In genomic region chr7:39729723-39730122, GRCm38 (mm10) we compare ENCODE assay signal across 25 mouse cellular contexts.
DNase-seq lines count a peak whose midpoint lies in the region; ATAC-seq and TF ChIP-seq lines count a peak whose summit lies in the region.
"Had no signal": no experiment of that assay in that cellular context is flagged by ENCODE, and none has a peak within 500 bp of the region (broad histone marks: within the 10 kb centered on the region; RNA-seq: fewer than 3 reads in every experiment).

No protein-coding gene starts in this region.

- 20% methylated on average over 3 of the region's 3 CpGs for whole genome bisulfite sequencing in neural tube, embryonic 13.5 days
- 23% methylated on average over 3 of the region's 3 CpGs for WGBS in hindbrain, postnatal 0 days

- ATAC-seq in neural tube, embryonic 13.5 days (ENCODE audit: low read depth): peak; percentile 48; the same call in 1 of the 2 replicates
- peak; percentile 32; the same call in 1 of the 2 replicates for ATAC-seq in hindbrain, postnatal 0 days
- ATAC-seq: forebrain, embryonic 15.5 days; inflammation-experienced regulatory T-cells, adult 6 months had no signal

- TF ChIP-seq CTCF in hindbrain, postnatal 0 days (IDR thresholded peaks at IDR 0.05; ENCODE audit: low read depth): no peak

- H3K27ac ChIP-seq in neural tube, embryonic 13.5 days (replicated peaks): no peak overlapping the region
- no peak overlapping the region for H3K27ac ChIP-seq in hindbrain, postnatal 0 days
- H3K27ac ChIP-seq: embryonic facial prominence, embryonic 10.5 days; forebrain, embryonic 15.5 days; heart, embryonic 15.5 days; limb, embryonic 10.5 days; liver, embryonic 15.5 days; midbrain, embryonic 12.5 days; stomach, postnatal 0 days had no signal

- H3K36me3 ChIP-seq in neural tube, embryonic 13.5 days: no peaks in the 10 kb centered on the region
- H3K36me3 ChIP-seq in hindbrain, postnatal 0 days (ENCODE audit: insufficient read depth, low read length): no peaks in the 10 kb centered on the region
- H3K36me3 ChIP-seq: embryonic facial prominence, embryonic 10.5 days; forebrain, embryonic 15.5 days; heart, embryonic 15.5 days; limb, embryonic 10.5 days; liver, embryonic 15.5 days; midbrain, embryonic 12.5 days had no signal

- peaks cover 23% of the 10 kb centered on the region for H3K27me3 ChIP-seq in neural tube, embryonic 13.5 days
- H3K27me3 ChIP-seq in hindbrain, postnatal 0 days (ENCODE audit: insufficient read depth, low read length): no peaks in the 10 kb centered on the region
- H3K27me3 ChIP-seq: forebrain, embryonic 15.5 days; heart, embryonic 15.5 days; liver, embryonic 15.5 days had no signal

- no peaks in the 10 kb centered on the region for H3K9me3 ChIP-seq in neural tube, embryonic 13.5 days
- no peaks in the 10 kb centered on the region for H3K9me3 ChIP-seq in hindbrain, postnatal 0 days (ENCODE audit: low read length)
- H3K9me3 ChIP-seq: embryonic facial prominence, embryonic 10.5 days; forebrain, embryonic 15.5 days; heart, embryonic 15.5 days; limb, embryonic 10.5 days; liver, embryonic 15.5 days; midbrain, embryonic 12.5 days had no signal

- H3K9ac ChIP-seq in neural tube, embryonic 13.5 days: no peak overlapping the region
- H3K9ac ChIP-seq in hindbrain, postnatal 0 days (replicated peaks; ENCODE audit: low read length): no peak overlapping the region
- H3K9ac ChIP-seq: forebrain, embryonic 15.5 days; heart, embryonic 15.5 days; liver, embryonic 15.5 days; midbrain, embryonic 12.5 days had no signal

- H3K4me2 ChIP-seq in neural tube, embryonic 13.5 days: no peak overlapping the region
- no peak overlapping the region for H3K4me2 ChIP-seq in hindbrain, postnatal 0 days (ENCODE audit: low read depth, low read length)
- H3K4me2 ChIP-seq: forebrain, embryonic 15.5 days; heart, embryonic 15.5 days; liver, embryonic 15.5 days; midbrain, embryonic 12.5 days had no signal

- H3K4me1 ChIP-seq in neural tube, embryonic 13.5 days (replicated peaks): peaks cover 19% of the 10 kb centered on the region
- no peaks in the 10 kb centered on the region for H3K4me1 ChIP-seq in hindbrain, postnatal 0 days (ENCODE audit: insufficient read depth, low read length)
- H3K4me1 ChIP-seq: heart, embryonic 15.5 days; limb, embryonic 10.5 days; liver, embryonic 15.5 days had no signal

- DNase-seq in layer of hippocampus, adult 18-20 months (ENCODE audit: low spot score in 2 of 2): peak; percentile 15 to 38
- DNase-seq in layer of hippocampus, adult 8-10 months (ENCODE audit: low spot score in 2 of 2): no peak
- no peak for DNase-seq in neural tube, embryonic 10.5 days (ENCODE audit: extremely low spot score, low spot score)
- no peak for DNase-seq in hindbrain, postnatal 0 days (ENCODE audit: low spot score)
- DNase-seq in thymus, postnatal 10 days (ENCODE audit: low spot score in 2 of 2): no peak
- DNase-seq in ovary, postnatal 14 days (ENCODE audit: low spot score): no peak
- DNase-seq: adrenal gland, adult 8-10 months; cerebellum, adult 2 months; cerebellum, postnatal 25 days; heart, postnatal 36 days; kidney, adult 18-20 months; kidney, postnatal 4 days; liver; lung, postnatal 4 days; right cerebral cortex, postnatal 14 days; thymus, postnatal 14 days had no signal

- no peak overlapping the region for H3K4me3 ChIP-seq in neural tube, embryonic 13.5 days
- no peak overlapping the region for H3K4me3 ChIP-seq in hindbrain, postnatal 0 days (ENCODE audit: low read length)
- H3K4me3 ChIP-seq: embryonic facial prominence, embryonic 10.5 days; forebrain, embryonic 15.5 days; heart, embryonic 15.5 days; limb, embryonic 10.5 days; liver, embryonic 15.5 days; midbrain, embryonic 12.5 days had no signal

Comparison
In these comparisons a context has a peak if more than half of its experiments do, and no peak if none do; other contexts are left out.
1. DNase-seq: peak in layer of hippocampus, adult 18-20 months (2 of 2); none in layer of hippocampus, adult 8-10 months (0 of 2), neural tube, embryonic 10.5 days (single experiment), hindbrain, postnatal 0 days (single experiment), thymus, postnatal 10 days (0 of 2) and ovary, postnatal 14 days (single experiment).